Mouse (Mus musculus) cortical plate, adult 2 months (tissue): ENCODE data around the gene Armc6. TPM values are rescaled to one million over a fixed set of nuclear protein-coding genes. Genes with fewer than 3 reads are reported as not detected.
A peak's percentile ranks its signal among the peaks of the same experiment; 100 is the strongest.

ENCODE experiments used
- H3K27ac ChIP-seq: fragments of 200-500 bp; 2 replicates; pipeline ENCODE4 v1.5.1; 2012; ENCODE audit warnings: low read length, control low read depth, inconsistent platforms; ENCODE audit not compliant: insufficient read depth
- H3K4me1 ChIP-seq: fragments of 200-500 bp; 2 replicates; pipeline ENCODE4 v1.6.1; 2011; ENCODE audit warnings: low read length; ENCODE audit not compliant: control insufficient read depth, insufficient read depth
- H3K4me3 ChIP-seq: fragments of 200-500 bp; 2 replicates; pipeline ENCODE4 v1.5.1; 2011; ENCODE audit warnings: mild to moderate bottlenecking, low read length, control low read depth; ENCODE audit not compliant: insufficient read depth
- CTCF ChIP-seq: fragments of 200-500 bp; IDR thresholded peaks from 2 replicates; pipeline ENCODE4 v1.5.1; 2011; ENCODE audit warnings: mild to moderate bottlenecking, control low read depth, low read length; ENCODE audit not compliant: insufficient read depth; ENCODE audit errors: extremely low read depth
- POLR2A ChIP-seq: fragments of 200-500 bp; IDR thresholded peaks from 2 replicates; pipeline ENCODE4 v1.6.1; 2011; ENCODE audit warnings: mild to moderate bottlenecking, low read length, control low read depth; ENCODE audit not compliant: insufficient read depth; ENCODE audit errors: extremely low read depth
- polyA plus RNA-seq: library from polyadenylated mRNA; depleted of rRNA; stranded (reverse); fragments of >200 nt; gene quantifications from 2 replicates; pipeline ENCODE4 v1.2.3, GENCODE M21; 2012

Armc6 gene
- polyA plus RNA-seq, 1 experiment: 55.9 TPM

DNA sequence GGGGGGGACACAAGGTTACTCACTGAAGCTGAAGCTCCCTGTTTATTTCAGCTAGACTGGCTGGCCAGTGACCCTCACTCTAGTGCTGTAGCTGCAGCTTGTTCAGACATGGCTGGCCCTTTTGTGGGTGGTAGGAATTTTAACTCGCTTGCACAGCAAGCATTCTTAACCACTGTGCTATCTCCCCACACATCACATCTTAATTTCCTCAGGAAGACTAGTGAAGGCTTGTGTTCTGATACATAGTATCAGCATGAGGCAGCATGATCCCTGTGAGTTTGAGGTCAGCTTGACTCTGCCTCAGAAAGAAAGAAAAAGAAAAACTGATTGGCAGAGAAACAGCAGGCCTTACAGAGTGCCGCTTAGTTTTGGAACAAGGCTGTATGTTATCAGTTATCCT is 3.6 kb upstream of the Armc6 start:
- Histone ChIP-seq H3K4me3 (no peak overlapping the region), H3K4me1 (peaks cover 4% of the 10 kb centered on the region; the same call in 1 of the 2 replicates), H3K27ac (no peak overlapping the region)
- TF ChIP-seq CTCF (no peak), POLR2A (no peak)

DNA sequence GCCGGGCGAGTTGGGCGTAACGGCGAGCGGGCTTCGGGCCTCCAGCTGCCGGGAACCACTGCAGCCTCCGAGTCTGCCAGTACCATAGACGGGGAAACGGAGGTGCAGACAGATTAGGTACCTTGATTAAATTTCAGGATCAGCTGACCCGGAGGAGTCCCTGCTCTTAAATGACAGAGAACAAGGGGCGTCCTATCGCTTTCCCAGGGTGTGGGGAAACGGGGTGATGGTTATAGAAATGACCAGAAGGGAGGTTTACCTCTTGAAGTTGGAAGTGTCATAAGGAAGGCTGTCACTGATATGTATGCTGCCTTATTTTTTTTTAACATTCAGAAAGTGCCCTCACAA is 489 bp upstream of the Armc6 start:
- Histone ChIP-seq H3K4me1 (peaks cover 4% of the 10 kb centered on the region; the same call in 1 of the 2 replicates), H3K27ac (no peak overlapping the region), H3K4me3 (peak overlapping the region; percentile 56)
- TF ChIP-seq POLR2A (no peak), CTCF (no peak)

DNA sequence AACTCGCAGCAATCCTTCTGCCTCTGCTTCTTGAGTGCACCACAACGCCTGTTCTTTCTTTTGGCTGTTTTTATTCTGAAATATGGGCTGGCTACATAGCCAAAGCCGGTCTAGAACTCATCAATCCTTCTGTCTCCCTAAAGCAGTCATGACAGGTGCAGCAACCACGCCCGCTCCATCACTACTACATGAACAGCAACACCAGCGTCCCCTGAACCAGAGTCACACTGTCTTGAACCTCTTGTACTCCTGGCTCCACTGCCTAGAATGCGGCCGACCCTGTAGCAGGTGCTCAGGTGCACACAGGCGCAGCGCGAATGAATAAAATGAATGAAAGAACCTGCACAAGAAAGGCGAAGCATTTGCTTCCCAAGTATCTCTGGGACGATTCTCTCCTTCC is 660 bp downstream of the Armc6 start:
- Histone ChIP-seq H3K4me3 (peak overlapping the region; percentile 56), H3K4me1 (peaks cover 4% of the 10 kb centered on the region; the same call in 1 of the 2 replicates), H3K27ac (no peak overlapping the region)
- no peak for TF ChIP-seq CTCF
- no peak for TF ChIP-seq POLR2A

DNA sequence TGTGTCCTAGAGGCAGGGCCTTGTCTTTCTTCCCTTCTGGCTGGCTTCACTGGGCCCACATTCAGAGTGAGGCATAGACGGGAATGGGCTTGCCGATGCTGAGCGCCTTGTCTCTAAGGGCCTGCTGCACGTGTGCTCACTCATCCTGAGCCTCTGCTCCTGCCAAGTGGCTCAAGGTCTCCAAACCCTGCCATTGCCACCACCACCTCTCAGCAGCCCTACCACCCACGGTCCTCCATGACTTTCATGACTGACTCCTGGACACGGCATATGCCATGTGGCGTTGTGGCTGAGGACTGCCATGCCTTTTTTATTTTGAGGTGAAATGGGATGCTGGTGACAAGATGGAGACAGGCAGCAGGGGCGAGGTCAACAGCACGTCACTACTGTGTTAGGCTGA is 3.4 kb downstream of the Armc6 start:
- Histone ChIP-seq H3K4me1 (peaks cover 4% of the 10 kb centered on the region; the same call in 1 of the 2 replicates), H3K4me3 (no peak overlapping the region), H3K27ac (no peak overlapping the region)
- TF ChIP-seq CTCF (no peak), POLR2A (no peak)

DNA sequence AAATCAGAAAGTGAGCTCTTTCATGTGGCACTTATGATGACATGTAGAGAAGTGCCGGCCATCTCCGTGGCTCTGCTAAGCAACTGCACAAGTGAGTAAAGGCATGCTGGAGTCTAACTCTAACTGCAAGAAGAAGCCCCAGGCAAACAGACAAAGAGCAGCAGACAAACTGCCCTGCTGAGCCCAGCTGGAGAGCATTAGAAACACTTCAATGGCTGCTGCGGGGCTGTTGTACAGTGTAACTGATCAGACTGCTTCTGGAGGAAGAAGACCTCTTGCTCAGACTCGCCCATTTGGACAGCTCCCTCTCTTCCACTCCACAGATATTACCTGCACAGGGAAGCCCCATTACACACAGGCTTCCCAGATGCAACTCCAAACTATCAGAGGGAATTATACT is 6.3 kb downstream of the Armc6 start:
- TF ChIP-seq CTCF (no peak), POLR2A (no peak)
- no peak overlapping the region for H3K27ac ChIP-seq
- no peak overlapping the region for H3K4me3 ChIP-seq
- no peaks in the 10 kb centered on the region for H3K4me1 ChIP-seq

DNA sequence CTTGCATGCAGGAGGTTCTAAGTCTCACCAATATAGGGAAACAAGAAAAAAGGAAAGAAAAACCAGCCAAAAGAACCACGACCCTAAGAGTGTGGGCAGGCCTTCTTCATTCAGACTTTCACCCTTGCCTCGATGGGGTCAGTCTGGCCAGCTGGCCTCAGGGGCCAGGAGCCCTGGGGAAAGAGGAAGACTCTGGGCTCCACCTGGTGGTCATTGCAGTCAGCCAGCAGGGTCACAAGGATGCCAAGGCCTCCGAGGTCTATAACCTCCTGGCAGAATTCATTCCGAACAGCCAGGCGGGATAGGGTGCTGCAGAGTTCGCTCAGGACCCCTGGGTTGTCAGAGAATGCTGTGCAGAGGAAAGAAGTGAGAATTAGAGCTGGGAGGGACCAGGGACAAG is 10.9 kb downstream of the Armc6 start:
- Histone ChIP-seq H3K27ac (no peak overlapping the region), H3K4me1 (no peaks in the 10 kb centered on the region), H3K4me3 (no peak overlapping the region)
- TF ChIP-seq CTCF (peak; percentile 47), POLR2A (no peak)

DNA sequence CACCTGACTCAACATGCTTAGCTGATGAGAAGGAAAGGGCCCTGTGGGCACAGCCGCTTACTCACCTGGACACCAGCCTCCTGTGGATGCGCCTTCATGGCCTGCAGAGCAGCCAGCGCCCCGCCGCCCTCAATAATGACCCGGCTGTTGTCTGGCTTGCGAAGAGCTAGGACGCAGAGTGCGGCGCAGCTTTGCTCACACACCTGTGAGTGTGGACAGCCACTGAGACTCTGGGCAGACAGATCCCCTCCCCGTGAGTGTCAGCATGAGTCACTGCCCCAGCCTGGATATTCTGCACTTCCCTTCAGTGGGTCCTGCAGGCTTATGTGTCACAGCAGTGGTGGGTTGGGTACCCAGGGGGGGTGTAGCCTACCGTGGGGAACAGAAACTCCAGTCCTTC is 12.2 kb downstream of the Armc6 start:
- H3K4me1 ChIP-seq: no peaks in the 10 kb centered on the region
- no peak overlapping the region for H3K4me3 ChIP-seq
- TF ChIP-seq CTCF (no peak), POLR2A (no peak)
- H3K27ac ChIP-seq: no peak overlapping the region

DNA sequence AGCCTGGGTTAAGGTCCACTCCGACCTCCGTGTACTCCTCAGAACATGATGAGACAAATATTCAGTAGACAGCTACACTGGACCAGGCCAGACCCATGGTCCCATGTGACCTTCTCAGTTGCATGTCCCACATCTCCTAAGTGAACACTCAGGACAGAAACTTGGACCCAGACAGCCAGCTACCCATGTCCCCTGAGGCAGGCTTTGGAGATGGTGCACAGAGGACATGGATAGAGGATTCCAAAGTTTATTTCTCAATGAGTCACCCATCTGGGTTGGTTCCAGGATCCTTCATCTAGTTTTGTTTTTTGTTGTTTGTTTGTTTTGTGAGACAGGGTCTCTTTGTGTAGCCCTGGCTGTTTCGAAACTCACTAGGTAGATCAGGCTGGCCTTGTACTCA is 13.4 kb downstream of the Armc6 start:
- TF ChIP-seq CTCF: no peak
- no peak for TF ChIP-seq POLR2A
- H3K4me3 ChIP-seq: no peak overlapping the region
- H3K4me1 ChIP-seq: no peaks in the 10 kb centered on the region
- no peak overlapping the region for H3K27ac ChIP-seq

DNA sequence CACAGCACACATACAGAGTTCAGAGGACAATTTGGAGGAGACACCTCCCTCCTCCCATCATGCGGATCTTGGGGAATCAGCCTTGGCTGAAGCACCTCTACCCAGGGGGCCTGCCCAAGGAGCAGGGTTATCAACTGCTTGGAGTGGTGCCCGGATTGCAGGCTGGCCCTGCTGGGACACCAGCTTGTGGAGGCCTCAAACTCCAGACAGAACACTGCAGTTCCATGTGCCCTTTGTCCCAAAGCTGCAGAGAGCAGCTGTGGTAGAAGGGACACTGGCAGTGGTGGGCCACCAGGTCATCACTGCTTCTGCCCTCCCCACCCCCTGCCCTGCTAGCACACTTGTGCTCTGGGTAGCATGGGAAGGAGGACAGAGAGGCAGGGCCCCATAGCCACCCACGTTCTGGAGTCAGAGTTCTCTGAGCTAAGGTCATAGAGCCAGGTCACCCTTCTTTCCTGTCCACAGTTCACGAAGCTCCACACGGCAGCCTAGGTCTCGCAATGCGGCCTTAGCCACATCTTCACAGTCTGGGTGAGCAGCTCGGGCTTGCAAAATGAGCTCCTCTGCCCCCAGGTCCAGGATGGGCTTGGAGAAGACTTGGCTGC is 13.9 kb downstream of the Armc6 start:
- TF ChIP-seq POLR2A (no peak), CTCF (no peak)
- Histone ChIP-seq H3K27ac (no peak overlapping the region), H3K4me1 (no peaks in the 10 kb centered on the region), H3K4me3 (no peak overlapping the region)

DNA sequence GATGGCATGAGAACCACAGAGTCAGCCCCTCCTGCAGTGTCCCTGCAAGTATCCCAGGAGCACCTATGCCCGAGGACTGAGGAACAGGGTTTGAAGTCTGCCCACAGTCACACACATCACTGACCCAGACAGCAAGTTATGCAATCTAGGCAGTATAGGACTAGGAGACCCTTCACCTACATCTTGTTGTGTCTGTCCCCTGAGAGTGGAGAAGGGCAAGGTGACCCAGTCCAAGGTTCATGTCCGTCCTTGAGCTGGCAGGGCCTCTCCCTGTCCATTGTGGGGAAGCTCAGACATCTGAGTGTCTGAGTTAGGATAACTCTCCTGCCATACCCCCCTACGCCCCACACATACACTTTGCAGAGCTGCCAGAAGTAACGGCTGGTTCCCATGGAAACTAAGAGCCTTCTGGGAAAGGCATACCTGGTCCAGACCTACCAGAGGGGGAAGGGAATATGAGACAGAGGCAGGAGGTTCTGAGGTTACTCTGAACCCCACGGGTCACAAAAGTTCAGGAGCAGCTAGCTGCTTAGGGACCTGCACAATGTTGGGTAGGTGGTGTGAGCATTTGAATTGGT is 15.1 kb downstream of the Armc6 start:
- no peak overlapping the region for H3K4me3 ChIP-seq
- H3K4me1 ChIP-seq: no peaks in the 10 kb centered on the region
- H3K27ac ChIP-seq: no peak overlapping the region
- TF ChIP-seq CTCF (no peak), POLR2A (no peak)
